Mouse (Mus musculus) bone marrow, adult 2 months (tissue): Measurements from ENCODE around the gene Ctag2. TPM values are rescaled to one million over a fixed set of nuclear protein-coding genes. Genes with fewer than 3 reads are reported as not detected.

Experiments used
- H3K27ac ChIP-seq: fragments of 200-500 bp; 2 replicates; pipeline ENCODE4 v1.5.1; 2012; ENCODE audit warnings: low read depth, mild to moderate bottlenecking, control low read depth, inconsistent platforms, low read length; ENCODE audit not compliant: control insufficient read depth, poor library complexity, insufficient read depth
- H3K4me1 ChIP-seq: fragments of 200-500 bp; 2 replicates; pipeline ENCODE4 v1.6.1; 2011; ENCODE audit warnings: low read length; ENCODE audit not compliant: control insufficient read depth, insufficient read depth
- H3K4me3 ChIP-seq: fragments of 200-500 bp; replicated peaks from 2 replicates; pipeline ENCODE3; 2011; ENCODE audit warnings: mild to moderate bottlenecking, low read depth, low read length, control low read depth; ENCODE audit not compliant: control insufficient read depth
- CTCF ChIP-seq: fragments of 200-500 bp; IDR thresholded peaks from 2 replicates; pipeline ENCODE4 v1.5.1; 2011; ENCODE audit warnings: low read length, control low read depth; ENCODE audit not compliant: control insufficient read depth, insufficient read depth
- POLR2A ChIP-seq: fragments of 200-500 bp; IDR thresholded peaks from 2 replicates; pipeline ENCODE4 v1.6.1; 2011; ENCODE audit warnings: low read depth, mild to moderate bottlenecking, control low read depth, low read length, borderline replicate concordance; ENCODE audit not compliant: control insufficient read depth
- WGBS: fragments of 180-500 bp; shearing (Covaris S2); methylation state at CpG from one replicate; pipeline ENCODE4 v1.1.7; 2018; 5-methylcytosine and 5-hydroxymethylcytosine counted together
- polyA plus RNA-seq: library from polyadenylated mRNA; stranded (reverse); fragments of >200 nt; gene quantifications from 2 replicates; pipeline ENCODE4 v1.2.4, GENCODE M21; 2011; ENCODE audit warnings: low replicate concordance; ENCODE audit not compliant: missing spikeins, insufficient read depth, insufficient read length

Ctag2 gene
- polyA plus RNA-seq = not detected in 2 replicates

- Histone ChIP-seq H3K4me3 (no peak within 1 kb of the TSS), H3K4me1 (no peaks in the 10 kb centered on the region), H3K27ac (no peak within 1 kb of the TSS)
- 86% methylated on average over 7 of the region's 7 CpGs for WGBS
- TF ChIP-seq CTCF = no peak
- TF ChIP-seq POLR2A = no peak
Observed at GRCm38 (mm10) chrX:65047344-65047743, at the start of gene Ctag2. TSS of gene Ctag2 (plus strand) at chrX:65047644.
